9 mouse cellular contexts compared by ENCODE assay signal in genomic region chr8:124950865-124951264, GRCm38 (mm10). TPM values are rescaled to one million over a fixed set of nuclear protein-coding genes. Genes with fewer than 3 reads are reported as not detected.
A peak's percentile ranks its signal among the peaks of the same experiment; 100 is the strongest.
DNase-seq lines count a peak whose midpoint lies in the region; ATAC-seq and TF ChIP-seq lines count a peak whose summit lies in the region.
"Had no signal": no experiment of that assay in that cellular context is flagged by ENCODE, and none has a peak within 500 bp of the region (broad histone marks: within the 10 kb centered on the region; RNA-seq: fewer than 3 reads in every experiment).

No protein-coding gene starts in this region.

- ATAC-seq in lung, embryonic 15.5 days (ENCODE audit: borderline replicate concordance, extremely low read depth, low FRiP score, low TSS enrichment): no peak
- no peak for ATAC-seq in forebrain, embryonic 15.5 days (replicated peaks)
- ATAC-seq in limb, embryonic 14.5 days (ENCODE audit: low FRiP score, low read depth): no peak
- ATAC-seq in stomach, embryonic 14.5 days (ENCODE audit: insufficient number of reproducible peaks, insufficient read depth, low FRiP score, low read depth): no peak

- no peak for DNase-seq in lung, postnatal 36 days
- no peak for DNase-seq in limb, embryonic 14.5 days (ENCODE audit: low spot score)
- DNase-seq in ovary, postnatal 36 days (ENCODE audit: low spot score): no peak
- DNase-seq in ovary, postnatal 14 days (ENCODE audit: low spot score): no peak
- DNase-seq in adrenal gland, adult 18-20 months (ENCODE audit: low spot score in 2 of 2): no peak
- DNase-seq: layer of hippocampus, postnatal 36 days had no signal

- 35% methylated on average over 2 of the region's 2 CpGs for WGBS in lung, embryonic 15.5 days
- WGBS in forebrain, embryonic 15.5 days: 83% methylated on average over 2 of the region's 2 CpGs
- WGBS in limb, embryonic 14.5 days: 75% methylated on average over 2 of the region's 2 CpGs
- WGBS in stomach, embryonic 14.5 days: 48% methylated on average over 2 of the region's 2 CpGs

- no peak overlapping the region for H3K9ac ChIP-seq in lung, embryonic 15.5 days
- H3K9ac ChIP-seq in forebrain, embryonic 15.5 days (replicated peaks): peak overlapping the region; percentile 82; the same call in 1 of the 2 replicates
- no peak overlapping the region for H3K9ac ChIP-seq in limb, embryonic 14.5 days (ENCODE audit: low read depth, low read length, severe bottlenecking)
- H3K9ac ChIP-seq in stomach, embryonic 14.5 days (replicated peaks; ENCODE audit: low read depth, low read length): no peak overlapping the region

- H3K4me2 ChIP-seq in lung, embryonic 15.5 days: peak overlapping the region; percentile 92
- peak overlapping the region; percentile 49 for H3K4me2 ChIP-seq in forebrain, embryonic 15.5 days (replicated peaks)
- H3K4me2 ChIP-seq in limb, embryonic 14.5 days (replicated peaks; ENCODE audit: low read depth, low read length, severe bottlenecking): peak overlapping the region; percentile 85; the same call in 1 of the 2 replicates
- peak overlapping the region; percentile 84 for H3K4me2 ChIP-seq in stomach, embryonic 14.5 days (replicated peaks; ENCODE audit: low read depth, low read length)

- no peaks in the 10 kb centered on the region for H3K27me3 ChIP-seq in lung, embryonic 15.5 days
- H3K27me3 ChIP-seq in forebrain, embryonic 15.5 days: no peaks in the 10 kb centered on the region
- H3K27me3 ChIP-seq in limb, embryonic 14.5 days (ENCODE audit: control insufficient read depth, insufficient read depth, low read length): no peaks in the 10 kb centered on the region
- no peaks in the 10 kb centered on the region for H3K27me3 ChIP-seq in stomach, embryonic 14.5 days (ENCODE audit: control insufficient read depth, insufficient read depth, low read length)

- H3K4me1 ChIP-seq in lung, embryonic 15.5 days: peaks cover 30% of the 10 kb centered on the region
- H3K4me1 ChIP-seq in forebrain, embryonic 15.5 days: peaks cover 32% of the 10 kb centered on the region
- peaks cover 21% of the 10 kb centered on the region for H3K4me1 ChIP-seq in limb, embryonic 14.5 days (ENCODE audit: control insufficient read depth, insufficient read depth, low read length)
- peaks cover 10% of the 10 kb centered on the region; the same call in 1 of the 2 replicates for H3K4me1 ChIP-seq in stomach, embryonic 14.5 days (ENCODE audit: control insufficient read depth, insufficient read depth, low read length)

- H3K27ac ChIP-seq in lung, embryonic 15.5 days: 0 out of 2 replicates have a peak overlapping the region, but pooled peaks have one; percentile 98
- H3K27ac ChIP-seq in forebrain, embryonic 15.5 days (replicated peaks): peak overlapping the region; percentile 96; the same call in 1 of the 2 replicates
- no peak overlapping the region for H3K27ac ChIP-seq in limb, embryonic 14.5 days (replicated peaks; ENCODE audit: low read depth, low read length)
- no peak overlapping the region for H3K27ac ChIP-seq in stomach, embryonic 14.5 days (ENCODE audit: low read length)

- H3K4me3 ChIP-seq in lung, embryonic 15.5 days: peak overlapping the region; percentile 80
- peak overlapping the region; percentile 90 for H3K4me3 ChIP-seq in forebrain, embryonic 15.5 days
- H3K4me3 ChIP-seq in limb, embryonic 14.5 days (replicated peaks; ENCODE audit: low read length): no peak overlapping the region
- peak overlapping the region; percentile 86 for H3K4me3 ChIP-seq in stomach, embryonic 14.5 days (ENCODE audit: low read depth, low read length)

- no peaks in the 10 kb centered on the region for H3K36me3 ChIP-seq in lung, embryonic 15.5 days
- H3K36me3 ChIP-seq in forebrain, embryonic 15.5 days: no peaks in the 10 kb centered on the region
- H3K36me3 ChIP-seq in limb, embryonic 14.5 days (ENCODE audit: control insufficient read depth, insufficient read depth, low read length): no peaks in the 10 kb centered on the region; the same call in 1 of the 2 replicates
- no peaks in the 10 kb centered on the region for H3K36me3 ChIP-seq in stomach, embryonic 14.5 days (ENCODE audit: control insufficient read depth, insufficient read depth, low read length)

- TF ChIP-seq POLR2A in limb, embryonic 14.5 days (IDR thresholded peaks at IDR 0.05; ENCODE audit: borderline replicate concordance, extremely low read depth, insufficient read depth, insufficient read length): no peak

- H3K9me3 ChIP-seq in lung, embryonic 15.5 days: no peaks in the 10 kb centered on the region
- H3K9me3 ChIP-seq in forebrain, embryonic 15.5 days: no peaks in the 10 kb centered on the region
- no peaks in the 10 kb centered on the region for H3K9me3 ChIP-seq in limb, embryonic 14.5 days (ENCODE audit: control insufficient read depth, low read length)
- no peaks in the 10 kb centered on the region for H3K9me3 ChIP-seq in stomach, embryonic 14.5 days (ENCODE audit: control insufficient read depth, low read depth, low read length)

RNA-seq across cellular contexts. Expression of gene Egln1, which starts 1.7 kb away (rescaled TPM):
- 12.0 and 13.3 TPM in 2 replicates for polyA plus RNA-seq in lung, embryonic 15.5 days (2015; fragmentation: Nextera tagmentation; extraction: Ambion mirVana)
- 20.0 and 20.9 TPM in 2 replicates for polyA plus RNA-seq in forebrain, embryonic 15.5 days (2015; fragmentation: Nextera tagmentation; extraction: Ambion mirVana)
- 39.8 and 41.3 TPM in 2 replicates for polyA plus RNA-seq in limb, embryonic 14.5 days (2012; rRNA removed)
- polyA plus RNA-seq in limb, embryonic 14.5 days (2014; fragmentation: Nextera tagmentation; extraction: Ambion mirVana): 18.5 and 18.8 TPM in 2 replicates
- 20.1 and 21.8 TPM in 2 replicates for polyA plus RNA-seq in stomach, embryonic 14.5 days (2014; fragmentation: Nextera tagmentation; extraction: Ambion mirVana)
- total RNA-seq in adrenal gland, adult 18-20 months (2021): 10 to 100 TPM; 70.9 to 90.0 TPM

RNA-seq across cellular contexts. Expression of gene Sprtn, which starts 53.2 kb away (rescaled TPM):
- 10.3 and 10.5 TPM in 2 replicates for polyA plus RNA-seq in lung, embryonic 15.5 days (2015; fragmentation: Nextera tagmentation; extraction: Ambion mirVana)
- polyA plus RNA-seq in forebrain, embryonic 15.5 days (2015; fragmentation: Nextera tagmentation; extraction: Ambion mirVana): 11.9 and 12.0 TPM in 2 replicates
- polyA plus RNA-seq in limb, embryonic 14.5 days (2012; rRNA removed): 16.0 and 16.5 TPM in 2 replicates
- polyA plus RNA-seq in limb, embryonic 14.5 days (2014; fragmentation: Nextera tagmentation; extraction: Ambion mirVana): 9.9 and 11.3 TPM in 2 replicates
- 6.9 and 9.1 TPM in 2 replicates for polyA plus RNA-seq in stomach, embryonic 14.5 days (2014; fragmentation: Nextera tagmentation; extraction: Ambion mirVana)
- 10 to 100 TPM; 18.9 to 19.3 TPM for total RNA-seq in adrenal gland, adult 18-20 months (2021)

RNA-seq across cellular contexts. Expression of gene Exoc8, which starts 53.4 kb away (rescaled TPM):
- 8.8 and 9.7 TPM in 2 replicates for polyA plus RNA-seq in lung, embryonic 15.5 days (2015; fragmentation: Nextera tagmentation; extraction: Ambion mirVana)
- 14.4 and 15.5 TPM in 2 replicates for polyA plus RNA-seq in forebrain, embryonic 15.5 days (2015; fragmentation: Nextera tagmentation; extraction: Ambion mirVana)
- 6.4 TPM in 2 replicates for polyA plus RNA-seq in limb, embryonic 14.5 days (2012; rRNA removed)
- polyA plus RNA-seq in limb, embryonic 14.5 days (2014; fragmentation: Nextera tagmentation; extraction: Ambion mirVana): 5.7 and 6.8 TPM in 2 replicates
- 7.8 and 8.9 TPM in 2 replicates for polyA plus RNA-seq in stomach, embryonic 14.5 days (2014; fragmentation: Nextera tagmentation; extraction: Ambion mirVana)
- total RNA-seq in adrenal gland, adult 18-20 months (2021): 10 to 100 TPM; 23.1 to 25.2 TPM

Comparison
In these comparisons a context has a peak if more than half of its experiments do, and no peak if none do; other contexts are left out.
1. H3K27ac ChIP-seq: peak in lung, embryonic 15.5 days (single experiment) and forebrain, embryonic 15.5 days (single experiment); none in limb, embryonic 14.5 days (single experiment) and stomach, embryonic 14.5 days (single experiment).
2. Peak in every context shown above with its lines, with median percentiles within 50 percentile points of each other: H3K4me2 ChIP-seq.